Mouse (Mus musculus): ENCODE measurements around the gene Cd274.

DNA sequence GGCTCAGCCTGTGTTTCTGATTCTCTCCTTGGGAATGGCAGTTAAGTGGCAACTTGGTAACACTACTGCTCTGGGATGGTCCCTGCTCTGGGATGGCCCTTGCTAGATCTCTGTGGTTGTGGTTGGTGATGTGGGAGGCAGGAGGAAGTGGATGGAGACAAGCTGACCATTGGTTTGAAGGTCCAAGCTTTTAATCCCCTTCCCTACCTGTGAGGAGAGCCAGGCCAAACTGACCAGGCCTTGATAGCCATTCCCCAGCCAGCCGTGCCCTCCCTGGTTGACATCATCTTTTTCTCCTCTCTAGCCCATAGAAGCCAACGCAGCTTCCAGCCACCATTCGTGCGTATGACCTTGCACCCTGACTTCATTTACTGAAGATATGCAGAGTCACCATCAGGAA lies 35.4 kb downstream of the Cd274 start:
- TF ChIP-seq POLR2A (IDR thresholded peaks at IDR 0.05; ENCODE audit: low read depth, low read length) = no peak
- no peak for TF ChIP-seq CTCF (conservative IDR thresholded peaks at IDR 0.05; ENCODE audit: insufficient read depth, insufficient read length, low read depth, low read length)

Data from kidney, adult 2 months (tissue).